Mouse (Mus musculus): ENCODE measurements around the gene Klhdc9. TPM values are rescaled to one million over a fixed set of nuclear protein-coding genes. Genes with fewer than 3 reads are reported as not detected.

The Klhdc9 gene
- polyA plus RNA-seq (2015; fragmentation: Nextera tagmentation; extraction: Ambion mirVana): 2.8 and 3.3 TPM in 2 replicates

DNA sequence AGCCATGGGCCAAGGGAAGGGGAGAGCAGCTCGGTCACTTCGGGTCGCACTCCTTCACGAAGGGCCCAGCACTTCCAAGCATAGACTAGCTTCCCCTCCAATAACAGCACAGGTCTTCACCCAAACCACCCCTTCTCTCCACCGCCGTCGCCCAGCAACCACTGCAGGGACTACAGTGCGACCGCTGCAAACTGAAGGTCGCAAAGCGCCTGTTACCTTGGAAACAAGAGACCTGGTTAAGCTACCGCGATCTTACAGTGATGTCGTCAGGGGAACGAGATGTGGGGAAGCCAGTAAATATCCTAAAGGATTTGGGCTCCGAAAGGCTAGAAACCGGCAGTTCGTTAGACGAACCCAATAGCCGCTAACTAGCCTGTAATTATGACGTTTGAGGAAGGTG is at the start of gene Klhdc9:
Gene Klhdc9, minus strand, starts transcription at position 143 of the 400 bp plus-strand sequence.
- ATAC-seq (ENCODE audit: low FRiP score): peak; percentile 94
- H3K9ac ChIP-seq: peak within 1 kb of the TSS; percentile 78
- H3K27me3 ChIP-seq: no peaks in the 10 kb centered on the region
- peaks cover 28% of the 10 kb centered on the region for H3K36me3 ChIP-seq
- peaks cover 3% of the 10 kb centered on the region; the same call in 1 of the 2 replicates for H3K9me3 ChIP-seq
- peak within 1 kb of the TSS; percentile 51 for H3K4me3 ChIP-seq
- WGBS: under 1% methylated on average over 21 of the region's 21 CpGs
- H3K4me1 ChIP-seq (replicated peaks): peaks cover 21% of the 10 kb centered on the region
- H3K4me2 ChIP-seq: peak within 1 kb of the TSS; percentile 89
- H3K27ac ChIP-seq: peak within 1 kb of the TSS; percentile 90

- Histone ChIP-seq H3K4me3 (peak overlapping the region; percentile 92; the same call in 1 of the 2 replicates), H3K4me2 (no peak overlapping the region), H3K9ac (no peak overlapping the region), H3K27me3 (peaks cover 28% of the 10 kb centered on the region), H3K9me3 (no peaks in the 10 kb centered on the region), H3K36me3 (peaks cover 7% of the 10 kb centered on the region), H3K27ac (no peak overlapping the region), H3K4me1 (replicated peaks) (peaks cover 22% of the 10 kb centered on the region)
- ATAC-seq (ENCODE audit: low FRiP score): no peak
- WGBS: 91% methylated on average over 1 of the region's 1 CpGs
Measured at GRCm38 (mm10) chr1:171410231-171410630, 49.6 kb upstream of the Klhdc9 start.

- Histone ChIP-seq H3K27me3 (peaks cover 33% of the 10 kb centered on the region), H3K9ac (no peak overlapping the region), H3K4me1 (replicated peaks) (no peaks in the 10 kb centered on the region), H3K4me3 (no peak overlapping the region), H3K9me3 (no peaks in the 10 kb centered on the region), H3K4me2 (no peak overlapping the region), H3K36me3 (no peaks in the 10 kb centered on the region), H3K27ac (no peak overlapping the region)
- WGBS: 88% methylated on average over 5 of the region's 5 CpGs
- ATAC-seq (ENCODE audit: low FRiP score): no peak
Measured at GRCm38 (mm10) chr1:171407263-171407662, 46.7 kb upstream of the Klhdc9 start.

DNA sequence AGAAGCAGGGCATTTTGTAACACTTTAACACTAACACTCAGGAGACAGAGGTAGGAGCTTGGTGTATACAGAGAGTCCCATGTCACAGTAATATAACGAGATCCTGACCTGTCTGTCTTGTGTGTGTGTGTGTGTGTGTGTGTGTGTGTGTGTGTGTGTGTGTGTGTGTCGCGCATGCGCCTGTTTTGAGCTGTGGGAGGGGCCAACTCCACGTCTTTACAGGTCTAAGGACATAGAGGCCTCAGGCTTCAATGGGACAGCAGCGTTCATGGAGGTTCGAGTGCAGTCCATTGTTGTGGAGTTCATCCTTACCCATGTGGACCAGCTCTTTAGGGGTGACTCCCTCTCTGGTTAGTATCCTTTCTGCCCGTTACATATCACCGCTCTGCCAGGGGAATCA is 42.4 kb upstream of the Klhdc9 start:
- no peak overlapping the region for H3K4me3 ChIP-seq
- H3K27me3 ChIP-seq: peaks cover 19% of the 10 kb centered on the region
- 83% methylated on average over 6 of the region's 9 CpGs for WGBS
- H3K27ac ChIP-seq: no peak overlapping the region
- H3K4me1 ChIP-seq (replicated peaks): no peaks in the 10 kb centered on the region
- no peaks in the 10 kb centered on the region for H3K9me3 ChIP-seq
- no peak overlapping the region for H3K4me2 ChIP-seq
- no peaks in the 10 kb centered on the region for H3K36me3 ChIP-seq
- no peak for ATAC-seq (ENCODE audit: low FRiP score)
- H3K9ac ChIP-seq: no peak overlapping the region

- Histone ChIP-seq H3K27ac (no peak overlapping the region), H3K27me3 (peaks cover 10% of the 10 kb centered on the region), H3K9me3 (no peaks in the 10 kb centered on the region), H3K36me3 (no peaks in the 10 kb centered on the region), H3K4me3 (no peak overlapping the region), H3K4me1 (replicated peaks) (no peaks in the 10 kb centered on the region), H3K9ac (no peak overlapping the region), H3K4me2 (no peak overlapping the region)
- WGBS: 78% methylated on average over 4 of the region's 4 CpGs
- no peak for ATAC-seq (ENCODE audit: low FRiP score)
Measured at GRCm38 (mm10) chr1:171401821-171402220, 41.2 kb upstream of the Klhdc9 start.

GRCm38 (mm10) chr1:171390101-171390500 is 29.5 kb upstream of the Klhdc9 start:
- Histone ChIP-seq H3K4me2 (no peak overlapping the region), H3K36me3 (no peaks in the 10 kb centered on the region), H3K9me3 (no peaks in the 10 kb centered on the region), H3K4me1 (replicated peaks) (peaks cover 3% of the 10 kb centered on the region), H3K4me3 (no peak overlapping the region), H3K9ac (no peak overlapping the region), H3K27ac (no peak overlapping the region), H3K27me3 (0 out of 2 replicates have a peak, but pooled peaks cover 6% of the 10 kb centered on the region)
- no peak for ATAC-seq (ENCODE audit: low FRiP score)
- 77% methylated on average over 4 of the region's 4 CpGs for WGBS

- Histone ChIP-seq H3K4me3 (no peak within 1 kb of the TSS), H3K36me3 (no peaks in the 10 kb centered on the region)
- 80% methylated on average over 15 of the region's 15 CpGs for WGBS
Measured at GRCm38 (mm10) chr1:171388376-171389102, 27.9 kb upstream of the Klhdc9 start, which contains the start of gene Arhgap30. TSS of gene Arhgap30 (plus strand) at chr1:171388954.

DNA sequence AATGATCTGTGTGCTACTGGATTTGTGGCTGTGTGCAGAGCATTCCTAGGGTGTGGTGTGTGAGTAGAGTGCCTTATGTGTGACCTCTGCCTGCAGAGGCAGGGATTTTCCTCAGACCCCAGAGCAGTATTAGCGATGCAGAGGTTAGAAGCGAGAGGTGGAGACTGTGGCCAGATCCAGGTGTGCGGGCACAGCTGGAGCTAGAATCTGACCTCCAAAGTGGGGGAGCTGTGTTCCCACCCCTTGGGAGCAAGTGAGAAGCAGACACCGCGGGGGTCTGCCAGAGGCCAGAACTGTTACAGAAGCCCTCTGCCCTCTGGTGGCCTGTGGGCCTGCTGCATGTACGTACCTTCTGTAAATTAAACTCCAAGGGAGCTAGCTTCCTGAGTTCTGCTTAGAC is 26.5 kb upstream of the Klhdc9 start:
- H3K9me3 ChIP-seq: no peaks in the 10 kb centered on the region
- no peak overlapping the region for H3K4me3 ChIP-seq
- ATAC-seq (ENCODE audit: low FRiP score): no peak
- H3K27me3 ChIP-seq: no peaks in the 10 kb centered on the region
- 21% methylated on average over 6 of the region's 6 CpGs for WGBS
- H3K9ac ChIP-seq: peak overlapping the region; percentile 49; the same call in 1 of the 2 replicates
- H3K4me2 ChIP-seq: no peak overlapping the region
- peaks cover 3% of the 10 kb centered on the region for H3K4me1 ChIP-seq (replicated peaks)
- H3K27ac ChIP-seq: no peak overlapping the region
- no peaks in the 10 kb centered on the region for H3K36me3 ChIP-seq

More at GRCm38 (mm10) chr1:171388376-171389102, 27.9 kb upstream of the Klhdc9 start, which contains the start of gene Arhgap30:
- Histone ChIP-seq H3K4me2 (no peak within 1 kb of the TSS), H3K27me3 (no peaks in the 10 kb centered on the region), H3K9me3 (no peaks in the 10 kb centered on the region), H3K9ac (no peak within 1 kb of the TSS), H3K27ac (no peak within 1 kb of the TSS), H3K4me1 (replicated peaks) (peaks cover 3% of the 10 kb centered on the region)
- ATAC-seq (ENCODE audit: low FRiP score): no peak

- no peak for ATAC-seq (ENCODE audit: low FRiP score)
- Histone ChIP-seq H3K4me3 (no peak overlapping the region), H3K9me3 (no peaks in the 10 kb centered on the region), H3K4me1 (replicated peaks) (peaks cover 8% of the 10 kb centered on the region), H3K4me2 (no peak overlapping the region), H3K36me3 (no peaks in the 10 kb centered on the region), H3K27me3 (peaks cover 7% of the 10 kb centered on the region; the same call in 1 of the 2 replicates), H3K27ac (no peak overlapping the region), H3K9ac (no peak overlapping the region)
- WGBS: 64% methylated on average over 9 of the region's 9 CpGs
Measured at GRCm38 (mm10) chr1:171385171-171385570, 24.6 kb upstream of the Klhdc9 start.

- WGBS: 75% methylated on average over 9 of the region's 9 CpGs
- Histone ChIP-seq H3K4me3 (no peak overlapping the region), H3K4me2 (no peak overlapping the region), H3K9ac (no peak overlapping the region), H3K9me3 (no peaks in the 10 kb centered on the region), H3K27ac (no peak overlapping the region), H3K4me1 (replicated peaks) (peaks cover 15% of the 10 kb centered on the region), H3K27me3 (peaks cover 13% of the 10 kb centered on the region; the same call in 1 of the 2 replicates), H3K36me3 (no peaks in the 10 kb centered on the region)
- no peak for ATAC-seq (ENCODE audit: low FRiP score)
Measured at GRCm38 (mm10) chr1:171384361-171384760, 23.8 kb upstream of the Klhdc9 start.

DNA sequence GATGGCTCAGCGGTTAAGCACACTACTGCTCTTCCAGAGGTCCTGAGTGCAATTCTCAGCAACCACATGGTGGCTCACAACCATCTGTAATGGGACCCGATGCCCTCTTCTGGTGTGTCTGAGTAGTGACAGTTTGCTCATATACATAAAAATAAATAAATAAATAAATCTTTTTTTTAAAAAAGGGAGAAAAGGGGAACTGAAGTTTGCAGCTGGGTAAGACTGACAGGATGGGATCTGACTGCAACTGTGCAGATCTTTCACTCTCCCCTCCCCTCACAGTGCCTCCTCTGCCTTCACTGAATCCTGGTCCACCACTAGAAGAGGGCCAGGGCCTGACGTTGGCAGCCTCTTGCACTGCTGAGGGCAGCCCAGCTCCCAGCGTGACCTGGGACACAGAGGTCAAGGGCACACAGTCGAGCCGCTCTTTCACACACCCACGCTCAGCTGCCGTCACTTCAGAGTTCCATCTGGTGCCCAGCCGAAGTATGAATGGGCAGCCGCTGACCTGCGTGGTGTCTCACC is 21.6 kb upstream of the Klhdc9 start:
- WGBS: 79% methylated on average over 11 of the region's 11 CpGs
- H3K27me3 ChIP-seq: peaks cover 15% of the 10 kb centered on the region; the same call in 1 of the 2 replicates
- H3K4me2 ChIP-seq: no peak overlapping the region
- H3K4me1 ChIP-seq (replicated peaks): peaks cover 13% of the 10 kb centered on the region
- H3K36me3 ChIP-seq: no peaks in the 10 kb centered on the region
- no peak overlapping the region for H3K4me3 ChIP-seq
- no peak for ATAC-seq (ENCODE audit: low FRiP score)
- H3K27ac ChIP-seq: no peak overlapping the region
- H3K9me3 ChIP-seq: no peaks in the 10 kb centered on the region
- H3K9ac ChIP-seq: no peak overlapping the region

DNA sequence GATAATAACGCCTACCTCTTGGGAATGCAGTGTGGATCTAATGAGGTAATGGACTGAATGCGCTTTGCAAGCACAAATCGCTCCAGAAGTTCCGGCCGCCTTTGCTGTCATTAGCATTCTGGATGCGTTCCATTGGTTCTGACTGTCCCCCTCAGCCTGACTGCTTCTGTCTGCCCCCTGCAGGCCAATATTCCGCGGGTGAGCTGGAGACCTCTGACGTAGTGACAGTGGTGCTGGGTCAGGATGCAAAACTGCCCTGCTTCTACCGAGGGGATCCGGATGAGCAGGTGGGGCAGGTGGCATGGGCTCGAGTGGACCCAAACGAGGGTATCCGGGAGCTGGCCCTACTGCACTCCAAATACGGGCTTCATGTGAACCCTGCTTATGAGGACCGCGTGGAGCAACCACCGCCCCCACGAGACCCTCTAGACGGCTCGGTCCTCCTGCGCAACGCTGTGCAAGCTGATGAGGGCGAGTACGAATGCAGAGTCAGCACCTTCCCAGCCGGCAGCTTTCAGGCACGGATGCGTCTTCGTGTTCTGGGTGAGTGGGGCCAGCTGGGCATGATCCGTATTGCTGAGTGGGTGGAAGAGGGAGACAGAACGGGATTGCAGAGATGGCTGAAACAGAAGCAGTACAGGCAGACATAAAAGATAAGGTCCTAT is 19.5 kb upstream of the Klhdc9 start:
- H3K27ac ChIP-seq: peak overlapping the region; percentile 31; the same call in 1 of the 2 replicates
- peak overlapping the region; percentile 30 for H3K4me3 ChIP-seq
- no peaks in the 10 kb centered on the region for H3K36me3 ChIP-seq
- H3K9ac ChIP-seq: peak overlapping the region; percentile 43; the same call in 1 of the 2 replicates
- peaks cover 15% of the 10 kb centered on the region; the same call in 1 of the 2 replicates for H3K27me3 ChIP-seq
- H3K4me2 ChIP-seq: peak overlapping the region; percentile 56
- peaks cover 12% of the 10 kb centered on the region for H3K4me1 ChIP-seq (replicated peaks)
- H3K9me3 ChIP-seq: no peaks in the 10 kb centered on the region
- ATAC-seq (ENCODE audit: low FRiP score): peak; percentile 76
- WGBS: 1% methylated on average over 31 of the region's 31 CpGs

Data from hindbrain, embryonic 13.5 days (tissue).